Mouse (Mus musculus): ENCODE results near the gene Tubb4b. TPM values are rescaled to one million over a fixed set of nuclear protein-coding genes. Genes with fewer than 3 reads are reported as not detected.
"Not testable (repeated sequence)": the region's sequence is repeated elsewhere in the genome, so short reads cannot be mapped to it uniquely, and the experiment has no call there.

Gene Tubb4b
- 222 and 223 TPM in 2 replicates for total RNA-seq (2017)

DNA sequence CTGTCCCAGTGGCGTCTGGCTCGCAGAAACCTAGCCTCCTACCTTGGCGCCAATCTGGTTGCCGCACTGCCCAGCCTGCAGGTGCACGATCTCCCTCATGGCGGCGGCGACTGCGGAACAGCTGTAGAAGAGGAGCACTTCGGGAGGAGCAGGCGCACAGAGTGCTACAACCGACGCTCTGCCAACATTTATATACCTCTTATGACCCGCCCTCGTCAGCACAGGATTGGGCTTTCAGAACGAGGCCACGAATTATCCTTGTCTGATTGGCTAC, at the start of gene Tubb4b:
Gene Tubb4b, minus strand, starts transcription at position 211 of the 274 bp plus-strand sequence.
- no peak for ATAC-seq (ENCODE audit: extremely low read depth, insufficient number of reproducible peaks, low FRiP score, poor library complexity, severe bottlenecking)

DNA sequence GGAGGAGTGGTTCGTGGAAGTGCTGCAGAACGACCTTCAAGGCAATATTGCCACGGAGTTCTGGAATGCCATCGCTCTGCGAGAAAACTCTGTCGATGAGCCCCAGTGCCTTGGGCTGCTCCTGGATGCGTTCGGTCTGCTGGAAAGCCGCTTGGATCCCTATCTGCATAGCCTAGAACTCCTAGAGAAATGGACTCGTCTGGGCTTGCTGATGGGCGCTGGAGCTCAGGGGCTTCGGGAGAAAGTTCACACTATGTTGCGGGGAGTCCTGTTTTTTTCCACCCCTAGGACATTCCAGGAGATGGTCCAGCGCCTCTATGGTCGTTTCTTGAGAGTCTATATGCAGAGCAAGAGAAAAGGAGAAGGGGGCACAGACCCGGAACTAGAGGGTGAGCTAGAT, 48.5 kb upstream of the Tubb4b start:
- ATAC-seq (ENCODE audit: extremely low read depth, insufficient number of reproducible peaks, low FRiP score, poor library complexity, severe bottlenecking), result no peak

- ATAC-seq (ENCODE audit: extremely low read depth, insufficient number of reproducible peaks, low FRiP score, poor library complexity, severe bottlenecking), result no peak
Observed at GRCm38 (mm10) chr2:25272515-25272914, 48.0 kb upstream of the Tubb4b start.

DNA sequence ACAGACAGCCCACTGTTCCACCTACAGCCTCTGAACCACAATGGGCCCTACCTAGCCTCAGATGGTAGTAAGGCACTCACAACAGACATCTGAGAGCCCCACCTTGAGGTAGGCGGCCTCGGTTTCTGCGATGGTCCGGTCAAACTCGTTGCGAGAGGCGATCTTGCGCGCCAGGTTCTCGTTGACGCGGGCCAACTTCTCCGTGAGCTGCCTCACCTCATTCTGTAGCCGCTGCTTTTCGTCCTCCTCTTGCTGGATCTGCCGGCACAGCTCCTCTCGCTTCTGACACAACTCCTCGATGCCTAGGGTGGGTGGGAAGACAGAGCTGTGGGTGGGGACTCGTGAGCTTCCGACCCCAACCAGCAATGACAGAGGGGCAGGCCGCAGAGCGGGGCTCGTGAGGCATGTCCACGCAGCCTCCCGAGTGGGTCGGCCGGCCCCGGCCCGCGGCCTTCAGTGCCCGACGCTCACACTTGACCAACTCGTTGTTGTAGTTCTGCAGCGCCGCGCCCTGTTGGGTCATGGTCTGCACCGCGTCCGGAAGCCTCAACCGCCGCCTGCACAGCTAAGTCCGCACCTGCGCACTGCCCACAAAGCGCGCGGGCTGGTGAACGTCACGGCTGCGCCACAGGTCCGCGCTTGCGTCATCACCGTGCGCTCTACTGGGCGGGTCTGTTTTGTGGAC, 47.5 kb upstream of the Tubb4b start, which contains the start of the genes Ssna1 and Anapc2:
Gene Ssna1, minus strand, starts transcription at position 612 of the 685 bp plus-strand sequence.
Gene Anapc2, plus strand, starts transcription at position 652 of the 685 bp plus-strand sequence.
- peak; percentile 91 for ATAC-seq (ENCODE audit: extremely low read depth, insufficient number of reproducible peaks, low FRiP score, poor library complexity, severe bottlenecking)

GRCm38 (mm10) chr2:25267746-25268309, 43.3 kb upstream of the Tubb4b start:
- ATAC-seq (ENCODE audit: extremely low read depth, insufficient number of reproducible peaks, low FRiP score, poor library complexity, severe bottlenecking), result no peak

DNA sequence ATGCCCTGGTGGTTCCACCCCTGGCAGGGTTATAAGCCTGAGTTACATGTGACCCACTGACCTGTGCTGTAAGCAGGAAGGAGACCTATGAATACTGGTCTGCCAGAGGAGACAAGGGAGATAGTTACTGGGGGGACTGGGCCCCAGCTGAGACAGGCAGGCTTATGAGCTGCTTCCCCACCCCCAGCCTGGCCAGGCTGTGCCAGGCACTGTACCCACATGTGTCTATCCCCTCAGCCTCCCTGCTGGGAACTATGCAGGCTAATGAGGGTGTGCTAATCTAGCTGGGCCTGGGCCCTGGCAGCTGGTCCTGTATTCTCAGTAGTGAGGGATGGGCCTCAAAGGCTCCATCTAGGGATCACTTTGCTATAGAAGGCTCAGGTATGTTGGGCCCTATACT, 42.7 kb upstream of the Tubb4b start:
- ATAC-seq (ENCODE audit: extremely low read depth, insufficient number of reproducible peaks, low FRiP score, poor library complexity, severe bottlenecking), result no peak

GRCm38 (mm10) chr2:25266720-25267119, 42.2 kb upstream of the Tubb4b start:
- no peak for ATAC-seq (ENCODE audit: extremely low read depth, insufficient number of reproducible peaks, low FRiP score, poor library complexity, severe bottlenecking)

DNA sequence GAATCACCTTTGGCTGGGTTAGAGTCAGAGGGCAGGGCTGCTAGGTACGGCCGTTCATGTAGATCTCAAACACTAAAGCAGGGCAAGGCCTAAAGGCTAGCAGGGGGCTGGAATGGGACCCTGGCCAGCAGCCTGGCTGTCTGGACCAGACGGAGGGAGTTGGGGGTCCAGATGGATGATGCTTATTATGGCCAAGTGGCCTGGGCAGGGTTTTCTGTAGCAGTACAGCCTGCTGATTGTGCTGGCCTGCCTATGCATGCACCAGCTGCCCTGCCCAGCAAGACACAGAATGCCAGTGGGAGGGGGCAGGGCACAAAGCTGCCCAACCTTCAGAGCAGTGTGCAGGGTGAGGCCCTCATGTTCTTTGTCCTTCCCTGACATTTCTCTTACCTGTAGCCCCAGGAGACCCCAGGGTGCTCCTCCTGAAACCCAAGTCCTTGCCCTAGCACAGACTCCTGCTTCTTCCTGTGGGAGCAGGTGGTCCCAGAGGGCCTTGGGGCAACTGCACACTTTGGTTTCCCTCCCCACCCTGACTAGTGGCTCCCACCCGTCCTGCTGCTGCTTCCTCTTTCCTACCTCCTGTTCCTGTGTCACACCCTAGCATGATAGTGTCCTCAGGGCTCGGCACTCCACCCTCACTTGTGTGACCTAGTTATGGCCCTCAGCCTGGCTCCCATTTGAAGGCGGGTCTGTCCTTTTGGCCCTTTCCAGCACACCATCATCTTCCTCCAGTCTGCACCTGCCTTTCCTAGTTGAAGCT, 41.6 kb upstream of the Tubb4b start:
- ATAC-seq (ENCODE audit: extremely low read depth, insufficient number of reproducible peaks, low FRiP score, poor library complexity, severe bottlenecking), result no peak

- no peak for ATAC-seq (ENCODE audit: extremely low read depth, insufficient number of reproducible peaks, low FRiP score, poor library complexity, severe bottlenecking)
Observed at GRCm38 (mm10) chr2:25264851-25265250, 40.3 kb upstream of the Tubb4b start.

GRCm38 (mm10) chr2:25264286-25264660, 39.8 kb upstream of the Tubb4b start:
- no peak for ATAC-seq (ENCODE audit: extremely low read depth, insufficient number of reproducible peaks, low FRiP score, poor library complexity, severe bottlenecking)

DNA sequence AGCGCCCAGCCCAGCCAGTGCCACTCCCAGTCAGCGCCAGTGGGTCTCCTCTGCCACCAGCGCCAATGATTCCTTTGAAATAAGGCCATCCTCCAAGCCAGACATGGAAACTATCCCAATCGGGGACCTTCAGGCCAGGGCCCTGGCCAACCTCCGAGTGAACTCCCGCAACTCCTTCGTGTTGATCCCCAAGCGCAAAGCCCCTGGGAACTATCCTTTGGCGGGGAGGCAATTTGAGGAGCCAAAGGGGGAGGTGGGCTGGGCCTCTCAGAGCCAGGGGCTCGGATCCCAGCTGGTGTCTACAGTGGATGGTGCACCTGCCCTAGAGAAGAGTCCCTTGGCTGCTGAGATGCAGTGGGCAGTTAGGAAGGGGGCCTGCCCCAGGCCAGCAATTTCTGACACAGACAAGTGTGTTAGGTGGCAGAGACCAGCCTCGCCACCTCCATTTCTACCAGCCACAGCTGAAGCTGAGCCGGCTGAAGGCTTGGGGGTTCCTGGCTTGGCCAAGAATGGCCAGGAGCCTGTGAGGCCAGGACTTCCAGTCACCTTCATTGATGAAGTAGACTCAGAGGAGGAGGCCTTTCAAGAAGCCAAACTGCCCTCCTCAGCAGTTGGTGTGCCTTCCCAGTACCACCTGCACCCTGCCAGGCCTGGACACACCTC, 39.3 kb upstream of the Tubb4b start:
- ATAC-seq (ENCODE audit: extremely low read depth, insufficient number of reproducible peaks, low FRiP score, poor library complexity, severe bottlenecking), result no peak

DNA sequence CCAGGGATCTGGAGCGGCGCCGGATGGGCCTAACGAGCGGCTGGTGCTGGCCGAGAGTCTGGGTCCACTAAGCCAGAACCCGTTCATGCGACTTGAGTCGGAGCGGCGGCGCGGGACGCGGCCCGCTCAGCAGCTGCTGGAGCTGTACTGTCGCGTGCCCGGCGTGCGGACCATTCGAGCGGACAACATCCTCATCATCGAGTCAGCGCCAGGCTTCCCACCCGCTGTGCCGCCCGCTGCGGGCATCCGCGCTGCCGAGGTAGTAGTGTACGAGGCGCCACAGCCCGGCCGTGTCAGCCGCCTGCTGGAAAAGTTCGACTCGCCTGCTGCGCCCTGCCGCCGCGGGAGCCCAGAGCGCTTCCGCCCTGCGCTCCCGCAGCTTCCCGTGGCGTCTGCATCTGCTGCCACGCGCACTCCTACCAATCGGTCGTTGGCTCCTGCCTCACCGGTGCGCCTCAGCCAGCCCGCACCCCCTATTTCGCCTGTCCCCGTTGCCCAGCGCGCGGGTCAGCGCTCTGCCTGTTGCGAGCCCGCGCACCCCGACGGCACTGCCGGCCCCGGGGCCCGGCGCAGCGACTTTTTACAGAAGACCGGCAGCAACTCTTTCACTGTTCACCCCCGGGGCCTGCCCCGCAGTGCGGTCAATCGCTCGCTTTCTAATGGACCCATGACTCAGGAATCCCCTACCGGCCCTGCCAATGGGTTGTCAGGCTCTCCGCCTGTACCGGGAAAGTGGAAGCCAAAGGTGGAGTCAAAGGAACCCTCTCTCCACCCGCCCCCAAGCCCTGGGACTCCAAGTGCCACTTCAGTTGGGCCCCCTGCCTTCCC, 38.5 kb upstream of the Tubb4b start:
- no peak for ATAC-seq (ENCODE audit: extremely low read depth, insufficient number of reproducible peaks, low FRiP score, poor library complexity, severe bottlenecking)

- peak; percentile 98 for ATAC-seq (ENCODE audit: extremely low read depth, insufficient number of reproducible peaks, low FRiP score, poor library complexity, severe bottlenecking)
Observed at GRCm38 (mm10) chr2:25262291-25262767, 37.8 kb upstream of the Tubb4b start, which contains the start of gene Tprn. Gene Tprn (plus strand): TSS chr2:25262618.

DNA sequence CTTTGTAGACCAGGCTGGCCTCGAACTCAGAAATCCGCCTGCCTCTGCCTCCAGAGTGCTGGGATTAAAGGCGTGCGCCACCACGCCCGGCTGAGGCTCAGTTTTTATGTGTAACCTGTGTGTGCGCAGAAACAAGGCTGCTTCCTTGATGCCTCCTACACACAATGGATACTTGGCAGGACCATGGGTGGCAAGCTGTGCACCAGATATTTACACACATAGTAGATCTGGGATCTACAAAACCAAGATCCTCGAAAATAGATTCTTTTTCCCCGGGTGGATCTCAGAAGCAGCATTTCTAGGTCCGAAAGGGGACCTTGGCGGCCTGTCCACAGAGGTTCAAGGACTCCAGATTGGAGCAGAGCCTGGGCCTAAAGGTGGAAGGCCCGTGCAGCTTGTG, 37.4 kb upstream of the Tubb4b start:
- ATAC-seq (ENCODE audit: extremely low read depth, insufficient number of reproducible peaks, low FRiP score, poor library complexity, severe bottlenecking), result no peak; the same call in 1 of the 2 replicates

- no peak for ATAC-seq (ENCODE audit: extremely low read depth, insufficient number of reproducible peaks, low FRiP score, poor library complexity, severe bottlenecking)
Observed at GRCm38 (mm10) chr2:25258887-25259286, 34.4 kb upstream of the Tubb4b start.

- not testable (repeated sequence) for ATAC-seq (ENCODE audit: extremely low read depth, insufficient number of reproducible peaks, low FRiP score, poor library complexity, severe bottlenecking)
Observed at GRCm38 (mm10) chr2:25257250-25257649, 32.7 kb upstream of the Tubb4b start.

DNA sequence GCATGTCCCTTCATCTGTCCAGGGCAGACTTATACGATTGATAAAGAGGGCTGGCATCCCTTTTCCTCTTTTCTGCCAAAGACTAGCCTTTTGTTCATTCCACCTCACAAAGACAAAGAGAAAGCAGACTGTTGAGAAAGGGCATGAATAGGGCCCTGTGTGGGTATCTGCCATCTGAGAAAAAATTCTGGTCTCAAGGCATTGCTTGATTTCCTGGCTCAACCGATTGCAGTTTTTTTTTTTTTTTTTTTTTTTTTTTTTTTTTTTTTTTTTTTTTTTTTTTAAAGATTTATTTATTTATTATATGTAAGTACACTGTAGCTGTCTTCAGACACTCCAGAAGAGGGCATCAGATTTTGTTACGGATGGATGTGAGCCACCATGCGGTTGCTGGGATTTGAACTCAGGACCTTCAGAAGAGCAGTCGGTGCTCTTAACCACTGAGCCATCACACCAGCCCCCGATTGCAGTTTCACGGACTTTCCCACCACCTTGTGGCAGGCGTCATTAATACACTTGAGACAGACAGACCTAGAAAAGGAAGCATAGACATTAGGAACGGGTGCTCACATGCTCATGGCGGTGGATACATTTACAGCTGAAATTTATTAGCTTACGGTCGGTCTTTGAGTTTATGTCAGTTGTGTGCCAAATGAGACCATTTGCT, 32.1 kb upstream of the Tubb4b start:
- peak; percentile 49 for ATAC-seq (ENCODE audit: extremely low read depth, insufficient number of reproducible peaks, low FRiP score, poor library complexity, severe bottlenecking)

DNA sequence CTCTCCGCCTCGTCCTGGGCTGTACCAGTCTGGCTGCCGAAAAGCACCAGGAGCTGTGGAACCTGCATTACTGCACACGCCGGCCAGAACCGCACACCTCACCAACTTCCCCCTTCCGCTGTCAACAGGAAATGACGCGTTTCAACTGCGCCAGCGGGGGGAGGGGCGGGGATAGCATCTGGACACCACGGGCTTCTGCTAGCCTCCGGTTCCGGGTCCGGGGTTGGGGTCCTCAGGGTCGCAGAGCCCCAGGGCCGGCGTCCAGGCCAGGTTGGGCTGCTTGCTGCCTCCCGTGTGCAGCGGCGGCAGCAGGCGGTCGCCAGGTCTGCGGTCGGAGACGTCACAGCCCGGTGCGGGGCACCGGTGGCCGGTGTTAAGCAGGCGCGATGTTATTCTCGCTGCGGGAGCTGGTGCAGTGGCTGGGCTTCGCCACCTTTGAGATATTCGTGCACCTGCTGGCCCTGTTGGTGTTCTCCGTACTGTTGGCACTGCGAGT, 30.8 kb upstream of the Tubb4b start, which contains the start of gene Tmem203:
Gene Tmem203, plus strand, starts transcription at position 156 of the 496 bp plus-strand sequence.
- peak; percentile 95 for ATAC-seq (ENCODE audit: extremely low read depth, insufficient number of reproducible peaks, low FRiP score, poor library complexity, severe bottlenecking)

Measured in neutrophil, adult 5-6 weeks (primary cell).